Mouse (Mus musculus) cortical plate, adult 2 months (tissue): Measurements from ENCODE around the gene Mcl1.
"Not testable (repeated sequence)": the region's sequence is repeated elsewhere in the genome, so short reads cannot be mapped to it uniquely, and the experiment has no call there.

Source experiments
- CTCF ChIP-seq: fragments of 200-500 bp; IDR thresholded peaks from 2 replicates; pipeline ENCODE4 v1.5.1; 2011; ENCODE audit warnings: mild to moderate bottlenecking, control low read depth, low read length; ENCODE audit not compliant: insufficient read depth; ENCODE audit errors: extremely low read depth
- POLR2A ChIP-seq: fragments of 200-500 bp; IDR thresholded peaks from 2 replicates; pipeline ENCODE4 v1.6.1; 2011; ENCODE audit warnings: mild to moderate bottlenecking, low read length, control low read depth; ENCODE audit not compliant: insufficient read depth; ENCODE audit errors: extremely low read depth

DNA sequence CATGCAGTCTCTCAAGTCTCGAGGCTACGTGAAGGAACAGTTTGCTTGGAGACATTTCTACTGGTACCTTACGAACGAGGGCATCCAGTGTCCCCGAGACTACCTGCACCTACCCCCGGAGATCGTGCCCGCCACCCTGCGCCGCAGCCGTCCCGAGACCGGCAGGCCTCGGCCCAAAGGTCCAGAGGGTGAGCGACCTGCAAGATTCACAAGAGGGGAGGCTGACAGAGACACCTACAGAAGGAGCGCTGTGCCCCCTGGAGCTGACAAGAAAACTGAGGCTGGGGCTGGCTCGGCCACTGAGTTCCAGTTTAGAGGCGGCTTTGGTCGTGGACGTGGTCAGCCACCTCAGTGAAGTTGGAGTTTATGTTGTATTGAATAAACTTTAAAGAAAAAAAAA, 36.2 kb upstream of the Mcl1 start:
- TF ChIP-seq POLR2A, CTCF: not testable (repeated sequence)
